Mouse (Mus musculus): ENCODE data around the gene Actn4.

- no peak for TF ChIP-seq HCFC1 (IDR thresholded peaks at IDR 0.05; ENCODE audit: low read depth, low read length)
- TF ChIP-seq ETS1 (IDR thresholded peaks at IDR 0.05; ENCODE audit: low read depth, low read length): no peak
- TF ChIP-seq ZC3H11A (IDR thresholded peaks at IDR 0.05; ENCODE audit: low read depth, low read length): no peak
- no peak for TF ChIP-seq POLR2A (IDR thresholded peaks at IDR 0.05; ENCODE audit: control insufficient read depth in 1 of 2, insufficient read depth in 1 of 2, low read depth in 1 of 2, low read length in 2 of 2, poor library complexity in 1 of 2)
- TF ChIP-seq GATA1 (IDR thresholded peaks at IDR 0.05; ENCODE audit: low read depth, low read length): no peak
- TF ChIP-seq E2F4 (IDR thresholded peaks at IDR 0.05; ENCODE audit: borderline replicate concordance, low read depth, low read length): no peak
- TF ChIP-seq MYC (IDR thresholded peaks at IDR 0.05; ENCODE audit: low read depth, low read length): no peak
- no peak for TF ChIP-seq MAX (IDR thresholded peaks at IDR 0.05; ENCODE audit: low read length)
- TF ChIP-seq CHD2 (IDR thresholded peaks at IDR 0.05; ENCODE audit: low read length): no peak
Observed at GRCm38 (mm10) chr7:28971029-28971428, 8.9 kb upstream of the Actn4 start.

All from MEL (cell line).